Mouse (Mus musculus) liver, embryonic 14.5 days (tissue): ENCODE data around the gene Slc1a1.

Source experiments
- CTCF ChIP-seq: IDR thresholded peaks from 2 replicates; pipeline ENCODE4 v1.5.1; 2016; ENCODE audit warnings: antibody characterized with exemption, low read depth, control low read depth
- EP300 ChIP-seq: IDR thresholded peaks from 2 replicates; pipeline ENCODE4 v1.6.1; 2016; ENCODE audit warnings: antibody characterized with exemption, low read depth

DNA sequence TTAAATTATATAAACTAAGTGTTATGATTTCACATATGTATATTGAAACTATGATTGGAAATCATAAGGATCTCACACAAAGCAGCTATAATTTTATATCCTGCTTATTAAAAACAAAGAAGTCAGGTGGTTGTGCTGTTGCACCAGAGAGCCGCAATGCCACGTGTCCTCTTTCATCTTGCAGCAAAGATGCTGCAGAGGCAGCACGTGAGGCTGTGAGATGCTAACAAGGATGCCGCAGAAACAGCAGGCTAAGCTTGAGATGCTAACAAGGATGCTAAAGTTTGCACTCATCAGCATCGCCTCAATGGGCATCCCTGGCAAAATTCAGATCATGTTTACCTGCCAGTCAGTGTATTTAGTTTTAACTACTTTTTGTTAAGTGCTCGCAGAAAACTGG, 34.4 kb upstream of the Slc1a1 start:
- no peak for TF ChIP-seq EP300
- TF ChIP-seq CTCF, result no peak
